Mouse (Mus musculus) spleen, postnatal 14 days (tissue): ENCODE results near the gene Ccnt1.

Experiments used
- DNase-seq, 2 experiments: peaks; one replicate each; pipeline ENCODE4 v3.0.0; 2021 to 2022; ENCODE audit warnings: low spot score in 2 of 2

Ccnt1 gene

DNA sequence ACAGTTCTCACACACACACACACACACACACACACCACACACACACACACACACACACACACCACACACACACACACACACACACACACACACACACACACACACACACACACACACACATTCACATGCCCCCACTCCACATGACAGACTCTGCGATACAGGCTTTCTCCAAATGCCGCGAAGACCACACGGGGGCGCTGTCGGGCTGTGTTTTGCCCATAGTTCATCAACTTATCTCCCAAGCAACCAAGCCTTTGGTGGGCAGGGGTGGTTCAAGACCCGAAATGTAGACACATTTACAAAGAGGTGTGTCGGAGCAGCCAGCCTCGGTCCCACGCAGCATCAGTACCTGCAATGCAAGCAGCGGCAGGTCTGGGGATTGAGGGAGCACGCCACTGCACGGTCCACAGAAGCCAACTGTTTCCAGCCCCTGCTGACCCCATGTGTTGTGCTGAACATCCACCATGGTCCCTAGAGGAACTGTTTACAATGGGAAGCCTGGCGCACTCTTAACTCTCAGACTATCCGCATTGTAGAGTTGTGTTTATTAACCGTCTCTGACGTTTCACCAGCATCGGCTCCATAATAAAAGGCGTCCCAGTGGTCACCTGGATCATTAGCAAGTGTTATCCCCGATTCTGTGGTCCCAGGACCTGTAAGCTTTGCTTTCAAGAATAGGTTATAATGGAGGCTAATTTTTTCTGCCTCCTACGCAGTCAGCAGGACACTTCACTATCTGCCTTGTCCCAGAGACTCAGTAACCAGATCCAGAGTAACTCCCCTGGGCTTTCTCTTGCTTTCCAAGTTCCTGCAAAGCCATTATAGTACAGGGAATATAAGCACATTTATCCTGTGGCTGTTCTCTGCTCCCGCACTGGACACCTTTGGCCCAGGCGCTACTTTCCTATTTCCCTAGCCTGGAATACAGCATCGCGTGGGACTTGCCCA, 60.0 kb downstream of the Ccnt1 start:
- peak; percentile 62 to 79 for DNase-seq

DNA sequence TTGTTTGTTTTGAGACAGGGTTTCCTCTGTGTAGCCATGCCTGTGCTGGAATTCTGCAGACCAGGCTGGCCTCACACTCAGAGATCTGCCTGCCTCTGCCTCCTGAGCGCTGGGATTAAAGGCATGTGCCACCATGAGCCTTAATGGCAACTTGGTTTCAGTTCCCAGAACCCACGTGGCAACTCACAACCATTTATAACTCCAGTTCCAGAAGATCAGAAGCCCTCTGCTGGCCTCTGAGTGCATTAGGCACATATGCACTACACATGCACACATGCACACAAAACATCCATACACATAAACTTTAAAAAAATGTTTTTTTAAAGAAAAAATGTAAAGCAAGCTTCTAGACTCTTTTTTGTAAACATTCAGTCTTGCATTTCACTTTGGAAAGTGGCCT, 61.3 kb downstream of the Ccnt1 start:
- DNase-seq, result no peak

DNA sequence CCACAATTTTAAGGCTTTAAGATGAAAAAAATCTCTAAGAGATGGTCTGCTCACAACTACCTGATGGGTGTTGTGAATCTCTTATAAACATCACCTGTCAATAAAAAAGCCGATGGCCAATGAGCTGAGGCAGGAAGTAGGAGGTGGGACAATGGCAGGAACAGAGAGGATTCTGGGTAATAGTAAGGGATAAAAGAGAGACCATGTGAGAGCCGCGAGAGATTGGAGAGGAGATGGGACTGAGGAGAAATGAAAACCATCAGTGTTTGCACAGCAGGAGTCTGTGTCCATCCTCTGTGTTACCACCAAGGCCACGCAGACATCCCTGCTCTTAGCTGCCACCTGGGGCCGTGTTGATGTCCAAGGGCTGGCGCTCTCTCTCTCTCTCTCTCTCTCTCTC, 63.4 kb downstream of the Ccnt1 start:
- no peak for DNase-seq

DNA sequence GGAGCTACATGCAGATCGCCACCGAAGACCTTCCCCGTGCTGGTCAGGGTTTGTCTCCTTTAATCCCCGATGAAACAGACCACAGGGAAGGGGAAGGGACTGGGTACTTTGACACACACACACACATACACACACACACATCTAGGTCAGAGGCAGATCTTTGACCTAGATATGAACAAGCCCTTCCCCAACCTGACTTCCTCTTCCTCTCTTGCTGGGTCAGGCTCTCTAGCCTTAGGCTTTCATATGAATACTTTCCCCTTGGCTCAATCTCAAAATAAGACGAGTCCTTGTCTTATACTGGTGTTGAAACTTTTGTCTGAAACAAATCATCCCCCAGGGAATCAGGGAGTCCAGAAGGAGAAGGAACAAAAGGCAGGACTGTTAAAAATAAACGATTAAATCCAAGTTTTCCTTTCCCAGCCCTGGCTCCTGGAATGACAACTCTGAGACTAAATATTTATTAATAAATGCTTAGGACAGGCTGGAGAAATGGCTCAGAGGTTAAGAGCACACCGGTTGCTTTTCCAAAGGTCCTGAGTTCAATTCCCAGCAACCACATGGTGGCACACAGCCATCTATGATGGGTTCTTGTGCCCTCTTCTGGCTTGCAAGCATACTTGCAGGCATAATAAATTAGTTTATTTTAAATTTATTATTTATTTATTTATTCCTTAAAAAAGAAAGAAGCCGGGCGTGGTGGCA, 64.3 kb downstream of the Ccnt1 start:
- DNase-seq, result no peak

DNA sequence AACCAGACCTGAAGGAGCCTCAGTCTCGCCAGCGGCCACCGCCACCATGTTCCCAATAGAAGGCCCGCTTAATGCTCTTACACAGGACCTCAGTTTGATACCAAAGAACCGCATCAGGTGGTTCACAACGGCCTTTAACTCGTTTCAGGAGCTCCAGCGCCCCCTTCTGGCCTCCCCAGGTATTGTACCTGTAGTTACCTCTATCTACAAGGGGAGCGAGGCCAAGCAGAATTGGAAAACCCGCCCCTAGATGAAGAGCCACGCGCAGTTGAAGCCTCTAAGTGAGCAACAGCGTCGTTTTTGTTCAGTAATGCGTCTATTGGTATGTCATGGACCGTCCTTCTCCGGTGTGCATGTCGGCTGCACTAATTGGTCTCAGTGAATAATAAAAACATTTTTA, 66.2 kb downstream of the Ccnt1 start:
- DNase-seq, result peak; percentile 62 to 80

DNA sequence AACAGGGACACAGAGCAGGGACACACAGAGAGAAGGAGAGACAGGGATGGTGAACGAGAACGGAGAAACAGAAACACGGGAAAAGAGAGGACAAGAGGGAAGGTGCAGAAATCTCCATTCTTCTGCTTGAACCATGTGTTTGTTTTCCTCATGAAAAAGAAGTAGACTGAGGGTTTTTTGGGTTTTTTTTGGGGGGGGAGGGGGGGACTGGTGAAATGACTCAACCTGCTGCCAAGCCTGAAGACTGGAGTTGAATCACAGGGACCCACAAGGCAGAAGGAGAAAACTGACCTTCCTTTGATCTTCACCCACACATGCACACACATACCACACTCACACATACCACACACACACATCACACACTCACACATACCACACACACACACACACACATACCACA, 67.4 kb downstream of the Ccnt1 start:
- DNase-seq, result no peak

DNA sequence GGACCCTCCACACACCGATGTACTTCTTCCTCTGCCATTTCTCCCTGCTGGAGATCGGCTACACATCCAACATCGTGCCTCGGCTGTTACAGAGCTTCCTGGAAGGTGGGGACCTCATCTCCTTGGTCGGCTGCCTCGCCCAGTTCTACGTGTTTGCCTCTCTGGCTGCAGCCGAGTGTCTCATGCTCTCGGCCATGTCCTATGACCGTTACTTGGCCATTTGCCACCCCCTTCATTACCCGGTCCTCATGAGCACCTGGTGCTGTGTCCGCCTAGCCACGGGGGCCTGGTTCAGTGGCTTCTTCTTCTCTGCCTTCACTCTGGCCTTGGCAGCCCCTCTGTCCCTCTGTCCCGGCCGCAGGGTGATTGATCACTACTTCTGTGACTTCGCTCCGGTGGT, 73.1 kb downstream of the Ccnt1 start:
- DNase-seq, result no peak

DNA sequence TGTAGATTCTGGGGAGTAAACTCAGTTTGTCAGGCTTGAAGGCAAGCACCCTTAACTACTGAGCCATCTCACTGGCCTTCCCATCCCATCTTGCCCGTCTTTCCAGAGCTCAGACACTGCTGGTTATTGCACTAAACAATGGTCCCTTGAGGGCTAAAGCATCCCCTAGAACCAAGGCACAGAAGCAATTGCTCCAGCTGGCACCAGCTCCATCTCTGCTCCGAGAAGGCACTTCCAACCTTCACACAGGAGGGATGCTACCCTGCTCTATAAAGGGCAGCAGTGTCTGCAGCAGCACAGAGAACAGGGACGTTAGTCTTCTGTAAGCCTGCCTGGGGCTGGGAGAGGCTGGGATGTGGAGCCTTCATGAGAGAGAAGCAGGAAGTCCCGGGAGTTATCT, 78.6 kb downstream of the Ccnt1 start, which contains the start of gene Olfr279:
Gene Olfr279, plus strand, starts transcription at position 301 of the 400 bp plus-strand sequence.
- no peak for DNase-seq

DNA sequence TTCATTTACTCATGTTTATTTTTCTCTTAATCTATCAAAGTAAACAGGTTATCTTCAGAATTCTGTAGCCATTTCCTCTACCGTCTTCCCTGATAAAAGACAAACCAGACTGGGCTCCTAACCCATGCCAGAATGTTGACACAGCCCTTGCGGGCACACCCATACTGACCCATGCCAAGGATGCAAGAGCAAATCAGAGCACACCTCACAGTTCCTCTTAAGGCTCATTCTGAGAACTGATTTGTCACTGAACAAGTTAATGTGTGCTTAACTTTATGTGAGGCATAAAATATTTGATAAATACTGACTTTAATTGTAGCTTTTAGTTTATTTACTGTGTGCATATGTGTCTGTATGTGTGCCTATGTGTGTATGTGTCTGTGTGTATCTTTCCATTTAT, 79.4 kb downstream of the Ccnt1 start:
- no peak for DNase-seq
